Mouse (Mus musculus): ENCODE measurements around the gene Hspa4. TPM values are rescaled to one million over a fixed set of nuclear protein-coding genes. Genes with fewer than 3 reads are reported as not detected.

Hspa4 gene
- polyA plus RNA-seq, 1 experiment from 2014 or later, result 51.5 TPM

- Histone ChIP-seq H3K27ac (no peak overlapping the region), H3K9me3 (no peaks in the 10 kb centered on the region), H3K9ac (no peak overlapping the region), H3K4me3 (no peak overlapping the region), H3K36me3 (no peaks in the 10 kb centered on the region), H3K4me2 (no peak overlapping the region), H3K27me3 (no peaks in the 10 kb centered on the region), H3K4me1 (replicated peaks) (peaks cover 17% of the 10 kb centered on the region)
- no peak for ATAC-seq (ENCODE audit: low FRiP score)
- WGBS, result 78% methylated on average over 3 of the region's 3 CpGs
These were observed 71.2 kb downstream of the Hspa4 start for GRCm38 (mm10) chr11:53229011-53229410.

GRCm38 (mm10) chr11:53210876-53211275 is 89.4 kb downstream of the Hspa4 start:
- Histone ChIP-seq H3K27me3 (no peaks in the 10 kb centered on the region), H3K9ac (no peak overlapping the region), H3K27ac (no peak overlapping the region), H3K36me3 (no peaks in the 10 kb centered on the region), H3K4me1 (replicated peaks) (no peaks in the 10 kb centered on the region), H3K4me3 (no peak overlapping the region), H3K9me3 (no peaks in the 10 kb centered on the region), H3K4me2 (no peak overlapping the region)
- ATAC-seq (ENCODE audit: low FRiP score), result no peak
- WGBS, result 82% methylated on average over 9 of the region's 9 CpGs

Other genes with a start within 250 kb of the Hspa4 start
- 16.1 and 17.8 TPM in 2 replicates for gene Zcchc10, start 24.2 kb upstream of the Hspa4 start, polyA plus RNA-seq (2015; fragmentation: Nextera tagmentation; extraction: Ambion mirVana)
- gene Aff4, start 50.4 kb upstream of the Hspa4 start, polyA plus RNA-seq (2015; fragmentation: Nextera tagmentation; extraction: Ambion mirVana), result 71.5 and 73.4 TPM in 2 replicates
- not detected in 2 replicates for gene Leap2, start 122.7 kb upstream of the Hspa4 start, polyA plus RNA-seq (2015; fragmentation: Nextera tagmentation; extraction: Ambion mirVana)
- gene Uqcrq, start 130.4 kb upstream of the Hspa4 start, polyA plus RNA-seq (2015; fragmentation: Nextera tagmentation; extraction: Ambion mirVana), result 682 and 692 TPM in 2 replicates
- gene Gdf9, start 130.6 kb upstream of the Hspa4 start, polyA plus RNA-seq (2015; fragmentation: Nextera tagmentation; extraction: Ambion mirVana), result 3.1 and 3.3 TPM in 2 replicates
- 0.06 and 0.16 TPM in 2 replicates for gene Gm10447, start 156.7 kb upstream of the Hspa4 start, polyA plus RNA-seq (2015; fragmentation: Nextera tagmentation; extraction: Ambion mirVana)
- 2.5 and 2.6 TPM in 2 replicates for gene Shroom1, start 156.7 kb upstream of the Hspa4 start, polyA plus RNA-seq (2015; fragmentation: Nextera tagmentation; extraction: Ambion mirVana)
- gene Gm9837, start 170.0 kb upstream of the Hspa4 start, polyA plus RNA-seq (2015; fragmentation: Nextera tagmentation; extraction: Ambion mirVana), result not detected in 2 replicates
- 0.28 TPM in 1 of 2 replicates, not detected in the other for gene Gm9945, start 179.7 kb upstream of the Hspa4 start, polyA plus RNA-seq (2015; fragmentation: Nextera tagmentation; extraction: Ambion mirVana)
- gene Sowaha, start 179.8 kb upstream of the Hspa4 start, polyA plus RNA-seq (2015; fragmentation: Nextera tagmentation; extraction: Ambion mirVana), result 0.55 and 0.71 TPM in 2 replicates
- 16.4 and 17.3 TPM in 2 replicates for gene Sept8, start 218.8 kb upstream of the Hspa4 start, polyA plus RNA-seq (2015; fragmentation: Nextera tagmentation; extraction: Ambion mirVana)

Measured in hindbrain, embryonic 13.5 days (tissue).